Mouse (Mus musculus) ES-CJ7 (cell line): ENCODE measurements at regions not wholly inside any gene's neighbourhood (a gene's known extent, or its start where the extent isn't known, plus 50 kb on each side); places are given as distances from the start of the nearest gene placed in this dataset.
"Not testable (repeated sequence)": the region's sequence is repeated elsewhere in the genome, so short reads cannot be mapped to it uniquely, and the experiment has no call there.

ENCODE experiments used
- DNase-seq: peaks from one replicate; pipeline ENCODE4 v3.0.0; 2011; ENCODE audit warnings: low read depth, low spot score

DNA sequence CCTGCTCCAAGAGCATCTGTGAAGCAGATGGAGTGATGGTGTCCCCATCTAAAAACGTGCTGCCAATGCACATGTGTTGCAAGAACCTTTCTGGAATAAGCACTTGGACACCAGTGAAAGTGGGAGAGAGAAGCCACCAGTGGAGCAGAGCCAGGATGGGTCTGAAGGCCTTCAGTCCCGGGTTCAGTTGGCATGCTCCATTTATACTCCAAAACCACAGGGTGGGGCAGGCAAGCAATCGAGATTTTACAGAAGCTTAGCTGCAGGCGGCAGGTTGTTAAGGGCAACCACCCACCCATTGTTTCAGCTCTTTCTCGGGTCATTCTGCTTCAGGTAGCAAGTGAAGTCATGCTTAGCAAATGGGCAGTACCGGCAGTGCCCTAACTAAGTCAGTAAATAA, 51.8 kb upstream of the Sv2b start:
- peak; percentile 24 for DNase-seq

DNA sequence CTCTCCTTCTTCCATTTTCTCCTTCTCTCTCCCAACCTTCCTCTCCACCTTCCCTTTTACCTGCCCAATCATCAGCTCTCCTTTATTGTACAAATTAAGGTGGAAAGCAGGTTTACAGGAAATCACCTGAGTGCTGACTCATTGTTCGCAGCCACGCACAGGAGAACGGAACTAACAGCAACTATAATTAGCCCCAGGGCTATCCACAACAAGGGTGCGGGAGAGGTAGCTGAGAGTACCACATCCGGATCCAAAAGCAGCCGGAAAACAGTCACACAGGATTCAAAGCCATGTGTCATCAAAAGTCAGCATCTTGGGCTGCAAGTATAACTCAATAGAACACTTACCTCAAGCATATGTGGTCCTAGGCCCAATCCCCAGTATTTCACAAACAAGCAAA, 53.5 kb upstream of the Sv2b start:
- DNase-seq, result peak; percentile 50

DNA sequence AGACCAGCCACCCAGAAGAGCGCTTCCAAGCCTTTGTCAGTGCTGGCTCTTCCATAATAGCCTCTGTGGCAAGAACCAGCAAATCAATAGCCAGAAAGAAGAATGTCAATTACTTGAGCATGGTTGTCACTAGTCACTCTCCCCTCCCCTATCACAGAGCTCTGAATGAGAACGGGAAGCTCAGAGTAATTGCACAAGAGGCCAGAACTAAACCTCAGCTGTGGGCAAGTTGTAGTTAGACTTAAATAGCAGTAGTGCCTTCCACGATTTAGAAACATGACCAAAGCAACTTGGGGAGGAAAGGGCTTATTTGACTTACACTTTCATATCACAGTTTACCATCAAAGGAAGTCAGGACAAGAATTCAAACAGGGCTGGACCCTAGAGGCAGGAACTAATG, 56.4 kb upstream of the Sv2b start:
- no peak for DNase-seq

DNA sequence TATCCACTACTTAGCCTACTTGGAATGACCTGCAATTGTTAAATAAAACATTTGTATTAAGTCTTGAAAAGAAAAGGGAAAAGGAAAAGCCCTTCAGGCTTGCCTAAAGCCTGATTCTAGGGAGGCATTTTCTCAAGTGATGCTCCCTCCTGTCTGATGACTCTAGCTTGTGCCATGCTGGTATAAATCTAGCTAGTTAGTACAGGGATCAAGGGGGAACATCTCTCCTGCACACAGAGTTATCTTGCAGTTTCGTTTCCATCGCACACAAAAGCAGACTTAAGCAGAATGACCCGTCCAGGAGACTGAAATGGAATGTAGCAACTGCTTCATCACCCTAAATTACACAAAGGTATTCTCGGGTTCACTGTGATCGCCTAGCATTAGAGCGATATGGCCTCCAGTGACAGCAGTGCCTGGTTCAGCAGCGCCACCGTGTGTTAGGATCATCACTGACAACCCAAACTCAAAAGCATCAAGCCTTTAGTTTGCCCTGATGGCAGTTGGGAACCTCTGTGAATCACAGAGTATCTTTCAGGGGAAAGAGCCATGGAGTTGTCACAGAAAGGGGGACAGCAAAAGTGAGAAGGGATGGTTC, 57.3 kb upstream of the Sv2b start:
- DNase-seq, result peak; percentile 66

DNA sequence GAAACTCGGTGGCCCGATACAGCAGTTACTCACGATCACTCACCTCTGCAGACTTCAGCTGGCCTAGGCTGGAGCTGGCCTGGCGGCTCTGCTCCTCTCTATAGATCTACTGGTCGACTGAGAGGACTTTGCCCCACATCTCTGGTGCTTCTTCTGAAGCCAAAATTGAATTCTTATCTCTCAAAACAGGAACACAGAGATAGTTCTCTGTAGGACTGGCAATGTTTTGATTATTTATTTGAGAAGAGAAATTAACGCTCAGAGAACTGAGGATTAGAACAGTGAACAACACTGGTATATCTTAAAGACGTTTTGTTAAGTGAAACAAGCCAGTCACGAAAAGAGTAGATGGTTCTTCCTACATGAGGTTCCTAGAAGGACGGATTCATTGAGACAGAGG, 59.3 kb upstream of the Sv2b start:
- no peak for DNase-seq

DNA sequence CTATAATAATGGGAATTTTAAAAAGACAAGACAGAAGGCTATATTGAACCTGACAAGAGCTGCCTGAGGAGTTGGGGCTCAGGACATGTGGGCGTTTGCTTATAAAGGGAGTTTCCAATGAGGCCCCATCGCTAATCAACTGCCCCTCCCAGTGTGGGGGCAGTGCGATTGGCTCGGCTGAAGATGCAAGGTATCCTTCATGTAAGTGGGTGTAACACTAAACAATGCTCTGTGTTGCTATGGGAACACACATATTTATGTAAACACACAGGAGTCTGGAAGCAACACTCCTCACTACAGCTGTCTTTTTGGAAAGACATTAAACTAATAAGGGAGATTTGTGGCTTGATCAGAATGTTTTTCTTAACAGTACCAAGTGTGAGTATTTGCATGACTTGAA, 60.3 kb upstream of the Sv2b start:
- DNase-seq, result no peak

DNA sequence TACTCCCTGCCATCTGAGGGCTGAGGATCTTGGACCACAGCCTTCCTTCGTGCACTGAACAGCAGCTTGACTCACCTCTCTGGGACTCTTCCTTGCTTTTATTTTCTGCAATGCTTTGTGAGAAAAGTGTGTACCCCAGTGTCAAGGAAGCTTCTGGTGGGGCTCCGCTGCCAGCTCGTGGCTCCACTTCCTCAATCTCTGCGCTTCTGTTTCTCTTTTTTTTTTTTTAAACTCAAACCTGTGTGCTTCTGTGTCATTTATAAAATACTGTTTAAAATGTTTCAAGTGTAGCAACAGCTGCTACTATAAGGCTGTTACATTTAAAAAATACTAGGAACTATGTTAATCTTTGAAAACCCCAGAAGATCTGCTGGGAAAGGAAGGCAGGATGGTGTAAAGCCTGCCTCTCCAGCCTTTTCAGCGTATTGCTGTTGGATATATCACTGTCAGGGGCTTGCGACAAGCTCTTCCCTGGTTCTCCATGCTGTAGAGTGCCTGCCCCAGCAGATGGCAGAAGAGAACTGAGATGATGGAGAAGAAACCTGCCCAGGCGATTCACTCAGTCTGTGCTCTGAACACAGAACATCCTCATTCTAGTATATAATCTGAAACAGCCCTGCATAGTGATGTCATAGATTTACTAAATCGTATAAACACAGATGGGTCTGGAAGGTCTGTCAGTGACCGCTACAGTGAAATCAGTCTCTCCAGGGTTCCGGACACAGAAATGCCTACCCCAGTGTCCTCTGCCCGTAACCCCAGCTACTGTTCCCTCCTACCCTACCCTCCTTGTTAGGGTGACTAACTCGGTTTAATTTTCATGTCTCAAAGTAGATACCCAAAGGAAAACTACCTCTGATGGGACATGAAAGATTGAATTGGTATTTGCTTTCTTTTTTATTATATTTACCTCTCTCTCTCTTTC, 61.8 kb upstream of the Sv2b start:
- DNase-seq, result peak; percentile 74

DNA sequence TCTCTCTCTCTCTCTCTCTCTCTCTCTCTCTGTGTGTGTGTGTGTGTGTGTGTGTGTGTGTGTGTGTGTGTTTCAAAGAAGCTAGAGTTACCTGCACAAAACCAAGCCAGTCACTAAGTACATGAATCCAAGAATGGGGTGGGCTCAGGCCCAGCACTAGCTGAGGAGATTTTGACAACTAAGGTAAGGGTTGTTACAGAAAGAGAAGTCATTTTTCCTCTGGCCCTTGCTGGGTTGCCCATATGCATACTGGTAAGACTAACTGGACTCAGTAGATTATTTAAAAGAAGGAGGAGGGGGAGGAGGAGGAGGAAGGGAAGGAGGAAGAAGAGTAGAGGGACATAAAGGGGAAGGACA, 62.4 kb upstream of the Sv2b start:
- DNase-seq, result no peak

DNA sequence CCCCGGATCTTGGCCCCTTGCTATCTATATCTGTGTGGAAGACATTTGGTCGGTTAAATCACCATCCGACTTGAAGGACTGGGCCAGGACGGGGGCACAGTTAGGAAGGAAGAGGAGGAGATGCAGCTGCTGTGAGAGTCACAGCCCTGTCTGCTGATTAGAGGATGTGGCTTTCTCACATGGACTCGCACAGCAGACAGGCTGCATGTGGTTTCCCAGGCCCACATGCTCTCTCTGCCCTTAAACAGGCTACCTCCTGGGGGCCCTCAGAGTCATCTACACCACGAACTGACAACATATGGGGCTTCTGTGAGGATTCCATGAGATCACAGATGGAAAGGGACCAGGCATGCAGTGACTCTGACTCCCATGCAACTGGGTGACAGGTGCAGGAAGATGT, 62.9 kb upstream of the Sv2b start:
- DNase-seq, result no peak

DNA sequence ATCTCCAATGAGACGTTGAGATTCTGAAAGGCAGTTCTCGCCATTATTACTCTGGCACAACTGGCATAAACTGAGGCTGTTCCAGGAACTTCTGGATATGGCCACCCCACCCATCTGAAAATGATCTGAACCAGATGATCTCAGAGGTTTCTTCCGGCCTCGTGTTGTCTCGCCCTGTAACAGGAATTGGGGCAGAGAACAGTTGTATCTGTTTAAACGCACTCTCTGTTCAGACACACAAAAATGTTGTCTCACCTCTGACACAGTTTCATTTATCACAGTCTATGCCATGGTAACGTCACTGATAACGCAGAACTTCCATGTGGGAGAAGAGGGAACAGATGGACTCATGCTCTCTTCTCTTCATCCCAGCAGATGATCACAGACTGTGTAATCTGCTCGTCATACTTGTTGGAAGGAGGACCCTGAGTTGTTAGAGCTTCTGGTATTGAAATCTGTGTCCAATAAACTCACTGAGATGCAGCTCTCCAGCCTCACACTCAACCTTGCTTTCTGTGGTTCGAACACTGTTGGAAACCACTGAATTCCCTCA, 63.9 kb upstream of the Sv2b start:
- DNase-seq, result no peak

DNA sequence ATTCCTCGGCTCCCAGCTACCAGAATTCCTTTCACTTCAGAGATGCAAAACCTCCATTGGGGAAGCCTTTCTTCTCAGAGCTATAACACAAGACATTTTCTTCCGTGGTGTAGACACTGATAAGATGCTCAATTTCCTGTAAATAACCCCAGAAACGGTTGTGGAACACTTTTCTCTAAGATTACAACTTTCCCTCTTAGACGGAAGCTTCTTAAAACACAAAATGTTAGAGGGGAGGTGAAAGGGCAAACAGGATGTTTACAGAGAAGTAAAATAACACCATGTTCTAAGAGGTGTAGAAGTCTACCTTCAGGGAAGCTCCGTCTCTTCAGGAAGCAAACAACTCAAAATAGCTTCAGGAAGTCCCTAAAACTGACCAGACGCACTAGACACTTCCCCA, 65.4 kb upstream of the Sv2b start:
- no peak for DNase-seq

DNA sequence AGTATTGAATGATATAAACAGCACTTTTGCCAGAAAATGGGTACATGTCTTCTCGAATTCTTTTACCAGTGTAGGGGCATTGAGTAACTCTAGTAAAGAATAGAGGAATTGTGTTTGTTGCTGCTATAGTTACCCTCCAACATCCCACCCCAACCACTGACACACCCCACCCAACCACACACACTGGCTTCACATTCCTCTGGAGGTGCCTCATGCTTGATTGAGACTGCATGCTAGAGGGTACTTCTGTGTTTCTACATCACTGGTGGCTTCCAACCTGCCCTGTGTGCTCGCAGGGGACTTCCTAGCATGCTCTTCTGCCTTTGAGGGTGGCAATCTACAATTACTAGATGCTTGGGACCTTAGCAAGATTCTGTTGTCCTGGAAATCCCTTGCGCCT, 70.5 kb upstream of the Sv2b start:
- no peak for DNase-seq

DNA sequence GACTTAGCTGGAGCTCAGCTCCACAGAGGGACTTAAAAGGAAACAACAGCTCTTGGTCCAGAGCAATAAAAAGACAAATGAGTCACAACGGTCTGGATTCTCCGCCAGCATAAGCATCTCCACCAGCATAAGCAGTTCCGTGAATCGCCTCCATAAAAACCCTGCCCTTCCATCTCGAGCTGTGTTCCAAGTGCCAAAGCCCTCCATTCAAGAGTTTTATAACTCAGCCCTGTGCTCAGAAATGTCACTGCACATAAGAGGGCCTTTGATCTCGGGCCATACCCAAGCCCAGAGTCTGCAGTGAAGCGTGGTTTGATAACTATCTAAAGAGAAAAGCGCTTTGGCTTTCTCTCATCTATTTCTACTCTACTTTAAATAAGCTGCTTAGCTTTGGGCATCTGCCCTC, 70.8 kb upstream of the Akap13 start:
- DNase-seq, result no peak

DNA sequence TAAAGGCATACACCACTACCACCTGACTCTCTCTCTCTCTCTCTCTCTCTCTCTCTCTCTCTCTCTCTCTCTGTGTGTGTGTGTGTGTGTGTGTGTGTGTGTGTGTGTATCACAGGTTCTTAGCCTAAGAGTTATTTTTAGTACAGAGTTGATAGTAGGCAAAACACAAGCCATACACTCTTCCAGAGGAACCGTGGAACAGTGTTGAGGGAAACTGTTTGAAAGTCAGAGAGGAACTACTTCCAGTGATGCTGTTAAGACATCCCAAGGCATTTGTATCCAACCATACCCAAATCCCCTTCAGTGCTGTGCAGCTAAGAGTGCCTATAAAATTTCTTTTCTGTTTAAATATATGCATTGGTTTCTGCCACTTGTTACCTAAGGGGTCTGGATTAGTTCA, 68.3 kb upstream of the Akap13 start:
- no peak for DNase-seq

DNA sequence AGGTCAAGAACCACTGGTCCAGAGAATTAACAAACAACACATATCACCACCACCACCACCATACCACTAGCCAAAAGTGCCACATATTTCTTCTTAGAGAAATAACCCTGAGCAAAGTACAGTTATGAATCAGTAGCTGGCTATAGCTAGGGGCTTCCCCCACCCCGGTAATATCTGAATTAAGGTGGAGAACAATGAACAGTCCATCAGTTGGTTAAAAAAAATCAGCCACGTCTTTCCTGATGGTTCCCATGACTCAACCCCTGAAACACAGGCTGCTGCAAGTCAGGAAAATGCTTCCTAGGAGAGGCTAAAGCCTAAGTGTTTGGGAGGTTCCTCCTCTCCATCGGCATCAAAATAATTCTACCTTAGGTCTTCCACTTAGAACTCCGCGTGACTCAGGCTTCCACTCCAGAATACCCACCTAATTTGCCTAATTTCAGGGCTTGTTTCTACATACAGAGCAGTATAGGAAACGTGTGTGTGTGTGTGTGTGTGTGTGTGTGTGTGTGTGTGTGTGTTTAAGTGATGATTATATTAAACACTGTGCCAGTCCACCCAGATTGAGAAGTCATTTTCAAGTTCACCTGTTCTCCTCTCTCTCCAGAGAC, 67.4 kb upstream of the Akap13 start:
- DNase-seq, result no peak

DNA sequence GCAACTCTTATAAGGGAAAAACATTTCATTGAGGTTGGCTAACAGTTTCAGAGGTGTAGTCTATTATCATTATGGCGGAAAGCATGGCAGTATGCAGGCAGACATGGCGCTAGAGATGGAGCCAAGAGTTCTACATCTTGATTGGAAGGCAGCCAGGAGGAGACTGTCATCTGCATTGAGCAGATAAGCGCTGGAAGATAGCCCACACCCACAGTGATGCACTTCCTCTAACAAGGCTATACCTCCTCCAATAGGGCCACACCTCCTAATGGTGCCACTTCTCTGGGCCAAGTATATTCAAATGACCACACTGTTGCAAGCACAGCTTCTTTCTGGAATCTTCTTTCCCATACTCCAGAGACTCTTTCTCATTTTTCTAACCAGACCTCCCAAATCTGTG, 65.2 kb upstream of the Akap13 start:
- no peak for DNase-seq

DNA sequence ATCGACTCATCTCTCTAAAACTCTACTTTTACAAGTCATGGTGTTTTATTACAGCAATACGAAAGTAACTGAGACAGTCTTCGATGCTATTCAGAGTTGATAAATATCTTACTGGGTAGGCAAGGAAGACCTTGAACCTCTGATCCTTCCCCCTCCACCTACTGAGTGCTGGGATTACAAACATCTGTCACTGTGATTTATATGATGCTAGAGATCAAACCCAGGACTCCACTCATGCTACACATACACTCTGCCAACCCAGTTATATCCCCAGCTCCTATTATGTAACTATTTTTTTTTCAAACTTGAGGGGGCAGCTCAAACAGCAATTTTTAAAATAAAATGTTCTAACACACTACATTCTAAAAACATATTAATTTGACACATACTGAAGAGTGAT, 62.6 kb upstream of the Akap13 start:
- DNase-seq, result no peak

DNA sequence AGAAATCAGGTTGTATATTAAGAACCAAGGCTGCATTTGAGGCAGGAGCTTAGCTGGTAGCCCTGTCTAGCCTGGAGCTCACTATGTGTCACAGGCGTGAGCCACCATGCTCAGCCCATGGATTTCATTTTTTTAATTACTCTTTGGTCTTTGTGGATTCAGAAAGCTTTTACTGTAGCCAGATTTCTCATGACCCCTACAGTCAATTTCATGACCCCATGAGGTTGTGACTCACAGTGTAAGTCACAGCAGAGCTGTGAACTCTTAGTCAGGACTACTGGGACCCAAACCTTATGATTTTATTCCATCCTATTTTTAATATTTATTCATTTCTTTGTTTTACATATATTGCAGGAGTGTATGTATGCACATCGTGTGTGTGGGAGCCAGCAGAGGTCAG, 61.9 kb upstream of the Akap13 start:
- no peak for DNase-seq

DNA sequence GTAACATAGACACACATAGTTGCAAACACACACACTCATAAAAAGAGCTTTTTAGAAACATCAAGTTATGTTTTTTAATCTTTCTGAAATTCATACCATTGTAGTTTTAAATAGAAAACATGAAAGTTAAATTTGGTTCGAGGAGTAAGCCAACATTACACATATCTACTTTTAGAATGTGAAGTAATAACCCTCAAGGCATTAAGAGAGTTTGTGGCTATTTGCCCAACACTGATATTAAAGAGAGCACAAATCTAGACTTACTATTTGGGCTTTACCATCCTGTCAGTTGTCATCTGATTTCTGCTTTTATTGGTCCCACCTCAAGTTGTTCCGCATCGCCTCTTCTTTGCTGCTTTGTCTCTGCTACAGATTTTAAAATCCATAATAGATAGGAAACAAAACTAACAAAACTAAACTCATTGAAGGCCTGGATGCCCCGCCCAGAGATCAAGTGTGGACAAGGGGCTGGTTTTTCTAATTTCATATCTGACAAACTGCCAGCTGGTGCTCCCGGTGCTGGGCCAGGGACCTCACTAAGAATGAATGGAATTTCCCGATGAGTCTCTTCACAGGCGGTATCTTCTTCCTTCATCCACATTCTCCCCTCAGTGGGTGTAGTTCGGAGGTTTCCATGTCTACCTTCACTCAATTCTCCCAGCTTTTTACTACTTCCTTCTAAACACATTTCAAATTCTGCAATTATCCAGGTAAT, 60.3 kb upstream of the Akap13 start:
- no peak for DNase-seq

DNA sequence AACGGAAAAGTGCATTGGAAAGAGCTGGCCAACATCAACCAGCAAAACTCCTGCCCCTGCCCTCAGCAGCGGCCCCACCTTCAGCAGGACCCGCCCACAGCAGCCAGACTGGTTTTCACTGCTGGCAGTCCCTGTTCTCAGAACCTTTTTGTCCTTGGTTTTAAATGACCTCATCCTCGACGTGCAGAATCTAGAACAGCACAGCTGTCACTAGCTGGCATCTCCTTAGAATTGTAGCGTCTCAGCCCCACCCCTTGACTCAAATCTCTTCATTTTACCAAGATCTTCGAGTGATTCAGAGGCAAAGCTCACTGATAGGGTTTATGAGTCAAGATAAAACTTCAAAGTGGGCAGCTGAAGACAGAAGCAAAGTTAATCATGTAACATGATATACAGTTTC, 57.8 kb upstream of the Akap13 start:
- peak; percentile 8 for DNase-seq

DNA sequence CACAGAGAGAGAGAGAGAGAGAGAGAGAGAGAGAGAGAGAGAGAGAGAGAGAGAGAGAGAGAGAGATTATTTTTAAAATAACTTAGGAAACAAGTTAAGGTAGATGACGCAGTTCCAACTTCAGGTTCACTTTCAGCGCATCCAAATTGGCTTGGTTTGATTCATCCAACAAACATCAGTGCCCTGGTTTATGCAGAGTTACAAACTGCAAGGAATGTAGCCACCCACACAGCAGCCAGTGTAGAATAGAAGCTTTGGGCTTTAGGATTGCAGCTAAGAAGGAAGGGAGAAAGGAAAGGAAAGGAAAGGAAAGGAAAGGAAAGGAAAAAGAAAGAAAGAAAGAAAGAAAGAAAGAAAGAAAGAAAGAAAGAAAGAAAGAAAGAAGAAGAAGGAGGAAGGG, 56.9 kb upstream of the Akap13 start:
- DNase-seq, result not testable (repeated sequence)
